Mouse (Mus musculus) bone marrow macrophage, adult 2 months (primary cell): ENCODE data around the gene Pdcd6. TPM values are rescaled to one million over a fixed set of nuclear protein-coding genes. Genes with fewer than 3 reads are reported as not detected.

Experiments
- H3K27ac ChIP-seq: 2 replicates; pipeline ENCODE4 v1.5.1; 2012; ENCODE audit warnings: low read depth, low read length; ENCODE audit not compliant: insufficient read depth
- H3K4me1 ChIP-seq: 2 replicates; pipeline ENCODE4 v1.6.1; 2012; ENCODE audit warnings: low read length; ENCODE audit not compliant: control insufficient read depth, insufficient read depth
- H3K4me3 ChIP-seq: 2 replicates; pipeline ENCODE4 v1.5.1; 2012; ENCODE audit warnings: mild to moderate bottlenecking, low read length, moderate library complexity; ENCODE audit not compliant: insufficient read depth
- CTCF ChIP-seq: IDR thresholded peaks from 2 replicates; pipeline ENCODE4 v1.5.1; 2012; ENCODE audit warnings: low read depth, mild to moderate bottlenecking, low read length, moderate library complexity
- POLR2A ChIP-seq: IDR thresholded peaks from 2 replicates; pipeline ENCODE4 v1.6.1; 2012; ENCODE audit warnings: mild to moderate bottlenecking, low read depth, low read length, borderline replicate concordance
- polyA plus RNA-seq: library from polyadenylated mRNA; stranded (reverse); fragments of >200 nt; gene quantifications from 2 replicates; pipeline ENCODE4 v1.2.4, GENCODE M21; 2012; ENCODE audit not compliant: missing spikeins, insufficient read depth, insufficient read length

Pdcd6 gene
- polyA plus RNA-seq, 1 experiment: 120 TPM

- no peak overlapping the region for H3K27ac ChIP-seq
Measured at GRCm38 (mm10) chr13:74282299-74282698, 35.1 kb downstream of the Pdcd6 start.

GRCm38 (mm10) chr13:74275726-74276125 lies 41.7 kb downstream of the Pdcd6 start:
- Histone ChIP-seq H3K4me3 (no peak overlapping the region), H3K4me1 (peaks cover 12% of the 10 kb centered on the region), H3K27ac (no peak overlapping the region)
- TF ChIP-seq CTCF (no peak), POLR2A (no peak)

More at GRCm38 (mm10) chr13:74282299-74282698, 35.1 kb downstream of the Pdcd6 start:
- TF ChIP-seq CTCF (no peak), POLR2A (no peak)
- Histone ChIP-seq H3K4me3 (no peak overlapping the region), H3K4me1 (peaks cover 6% of the 10 kb centered on the region)

- Histone ChIP-seq H3K4me1 (peaks cover 20% of the 10 kb centered on the region), H3K27ac (peak overlapping the region; percentile 98), H3K4me3 (peak overlapping the region; percentile 55)
- TF ChIP-seq CTCF (no peak), POLR2A (no peak)
Measured at GRCm38 (mm10) chr13:74260231-74260992, 57.0 kb downstream of the Pdcd6 start.

- TF ChIP-seq POLR2A (no peak), CTCF (no peak)
- H3K4me1 ChIP-seq: peaks cover 20% of the 10 kb centered on the region
- peak overlapping the region; percentile 98 for H3K27ac ChIP-seq
- peak overlapping the region; percentile 55 for H3K4me3 ChIP-seq
Measured at GRCm38 (mm10) chr13:74259460-74260230, 57.7 kb downstream of the Pdcd6 start.

Other genes with a start within 250 kb of the Pdcd6 start
- not detected in 2 replicates for gene Slc9a3, start 196.1 kb downstream of the Pdcd6 start, polyA plus RNA-seq
- gene Exoc3, start 108.8 kb downstream of the Pdcd6 start, polyA plus RNA-seq: 84.9 and 91.7 TPM in 2 replicates
- 44.4 and 47.8 TPM in 2 replicates for gene Ahrr, start 25.2 kb downstream of the Pdcd6 start, polyA plus RNA-seq
- gene Sdha, start 32.7 kb upstream of the Pdcd6 start, polyA plus RNA-seq: 141 and 167 TPM in 2 replicates
- gene Ccdc127, start 32.7 kb upstream of the Pdcd6 start, polyA plus RNA-seq: 23.1 and 27.3 TPM in 2 replicates
- gene Lrrc14b, start 46.4 kb upstream of the Pdcd6 start, polyA plus RNA-seq: 0.66 and 0.68 TPM in 2 replicates
- 1.6 and 1.9 TPM in 2 replicates for gene Zfp72, start 73.3 kb upstream of the Pdcd6 start, polyA plus RNA-seq
- gene Ftl1-ps1, start 82.1 kb upstream of the Pdcd6 start, polyA plus RNA-seq: 1,981 and 2,080 TPM in 2 replicates
- 15.2 and 17.6 TPM in 2 replicates for gene Zfp825, start 176.4 kb upstream of the Pdcd6 start, polyA plus RNA-seq